Mouse (Mus musculus): ENCODE data around the gene Tada2a. TPM values are rescaled to one million over a fixed set of nuclear protein-coding genes. Genes with fewer than 3 reads are reported as not detected.

Tada2a gene
- total and polyA plus RNA-seq, 2 experiments = 3.1 to 4.3 TPM

GRCm38 (mm10) chr11:84080327-84080726, 49.1 kb downstream of the Tada2a start:
- peaks cover 10% of the 10 kb centered on the region for H3K36me3 ChIP-seq (ENCODE audit: control insufficient read depth, insufficient read depth, low read length)
- TF ChIP-seq POLR2A (IDR thresholded peaks at IDR 0.05; ENCODE audit: extremely low read depth, insufficient read depth, low read length) (no peak), CTCF (IDR thresholded peaks at IDR 0.05; ENCODE audit: low read depth, low read length) (no peak)
- no peak for DNase-seq (ENCODE audit: extremely low read depth, low read depth, low spot score)

GRCm38 (mm10) chr11:84079887-84080286, 49.5 kb downstream of the Tada2a start:
- 87% methylated on average over 4 of the region's 4 CpGs for WGBS

More at GRCm38 (mm10) chr11:84080327-84080726, 49.1 kb downstream of the Tada2a start:
- Histone ChIP-seq H3K4me3 (ENCODE audit: insufficient read depth, low read depth, low read length) (no peak overlapping the region), H3K9ac (ENCODE audit: low read depth, low read length) (no peak overlapping the region), H3K79me2 (ENCODE audit: control insufficient read depth, insufficient read depth, low read length) (no peaks in the 10 kb centered on the region), H3K27ac (replicated peaks; ENCODE audit: insufficient read depth, low read depth, low read length) (no peak overlapping the region), H3K4me1 (ENCODE audit: control insufficient read depth, insufficient read depth, low read length) (no peaks in the 10 kb centered on the region), H3K27me3 (ENCODE audit: control insufficient read depth, insufficient read depth, low read length) (no peaks in the 10 kb centered on the region)
- WGBS = 90% methylated on average over 3 of the region's 3 CpGs

GRCm38 (mm10) chr11:84079361-84079760, 50.0 kb downstream of the Tada2a start:
- H3K9ac ChIP-seq (ENCODE audit: low read depth, low read length) = no peak overlapping the region
- no peak overlapping the region for H3K27ac ChIP-seq (replicated peaks; ENCODE audit: insufficient read depth, low read depth, low read length)
- no peak for DNase-seq (ENCODE audit: extremely low read depth, low read depth, low spot score)
- peaks cover 10% of the 10 kb centered on the region for H3K36me3 ChIP-seq (ENCODE audit: control insufficient read depth, insufficient read depth, low read length)
- WGBS = 93% methylated on average over 11 of the region's 11 CpGs
- TF ChIP-seq POLR2A (IDR thresholded peaks at IDR 0.05; ENCODE audit: extremely low read depth, insufficient read depth, low read length) (no peak), CTCF (IDR thresholded peaks at IDR 0.05; ENCODE audit: low read depth, low read length) (no peak)
- no peaks in the 10 kb centered on the region for H3K27me3 ChIP-seq (ENCODE audit: control insufficient read depth, insufficient read depth, low read length)
- no peaks in the 10 kb centered on the region for H3K79me2 ChIP-seq (ENCODE audit: control insufficient read depth, insufficient read depth, low read length)
- H3K4me3 ChIP-seq (ENCODE audit: insufficient read depth, low read depth, low read length) = no peak overlapping the region
- no peaks in the 10 kb centered on the region for H3K4me1 ChIP-seq (ENCODE audit: control insufficient read depth, insufficient read depth, low read length)

More at GRCm38 (mm10) chr11:84079887-84080286, 49.5 kb downstream of the Tada2a start:
- H3K36me3 ChIP-seq (ENCODE audit: control insufficient read depth, insufficient read depth, low read length) = peaks cover 10% of the 10 kb centered on the region
- no peaks in the 10 kb centered on the region for H3K27me3 ChIP-seq (ENCODE audit: control insufficient read depth, insufficient read depth, low read length)
- no peaks in the 10 kb centered on the region for H3K79me2 ChIP-seq (ENCODE audit: control insufficient read depth, insufficient read depth, low read length)
- no peak for TF ChIP-seq POLR2A (IDR thresholded peaks at IDR 0.05; ENCODE audit: extremely low read depth, insufficient read depth, low read length)
- no peak for TF ChIP-seq CTCF (IDR thresholded peaks at IDR 0.05; ENCODE audit: low read depth, low read length)
- no peak overlapping the region for H3K4me3 ChIP-seq (ENCODE audit: insufficient read depth, low read depth, low read length)
- no peaks in the 10 kb centered on the region for H3K4me1 ChIP-seq (ENCODE audit: control insufficient read depth, insufficient read depth, low read length)
- no peak overlapping the region for H3K9ac ChIP-seq (ENCODE audit: low read depth, low read length)
- DNase-seq (ENCODE audit: extremely low read depth, low read depth, low spot score) = no peak
- H3K27ac ChIP-seq (replicated peaks; ENCODE audit: insufficient read depth, low read depth, low read length) = no peak overlapping the region

GRCm38 (mm10) chr11:84078601-84079000, 50.8 kb downstream of the Tada2a start:
- Histone ChIP-seq H3K79me2 (ENCODE audit: control insufficient read depth, insufficient read depth, low read length) (no peaks in the 10 kb centered on the region), H3K9ac (ENCODE audit: low read depth, low read length) (no peak overlapping the region), H3K4me1 (ENCODE audit: control insufficient read depth, insufficient read depth, low read length) (no peaks in the 10 kb centered on the region), H3K27ac (replicated peaks; ENCODE audit: insufficient read depth, low read depth, low read length) (no peak overlapping the region), H3K36me3 (ENCODE audit: control insufficient read depth, insufficient read depth, low read length) (peaks cover 8% of the 10 kb centered on the region; the same call in 1 of the 2 replicates), H3K27me3 (ENCODE audit: control insufficient read depth, insufficient read depth, low read length) (no peaks in the 10 kb centered on the region), H3K4me3 (ENCODE audit: insufficient read depth, low read depth, low read length) (no peak overlapping the region)
- 90% methylated on average over 9 of the region's 9 CpGs for WGBS
- DNase-seq (ENCODE audit: extremely low read depth, low read depth, low spot score) = no peak
- TF ChIP-seq CTCF (IDR thresholded peaks at IDR 0.05; ENCODE audit: low read depth, low read length) (no peak), POLR2A (IDR thresholded peaks at IDR 0.05; ENCODE audit: extremely low read depth, insufficient read depth, low read length) (no peak)

GRCm38 (mm10) chr11:84077008-84077407, 52.4 kb downstream of the Tada2a start:
- Histone ChIP-seq H3K27me3 (ENCODE audit: control insufficient read depth, insufficient read depth, low read length) (no peaks in the 10 kb centered on the region), H3K27ac (replicated peaks; ENCODE audit: insufficient read depth, low read depth, low read length) (no peak overlapping the region), H3K4me1 (ENCODE audit: control insufficient read depth, insufficient read depth, low read length) (no peaks in the 10 kb centered on the region), H3K9ac (ENCODE audit: low read depth, low read length) (no peak overlapping the region), H3K4me3 (ENCODE audit: insufficient read depth, low read depth, low read length) (no peak overlapping the region), H3K36me3 (ENCODE audit: control insufficient read depth, insufficient read depth, low read length) (peaks cover 8% of the 10 kb centered on the region; the same call in 1 of the 2 replicates), H3K79me2 (ENCODE audit: control insufficient read depth, insufficient read depth, low read length) (no peaks in the 10 kb centered on the region)
- DNase-seq (ENCODE audit: extremely low read depth, low read depth, low spot score) = no peak
- no peak for TF ChIP-seq POLR2A (IDR thresholded peaks at IDR 0.05; ENCODE audit: extremely low read depth, insufficient read depth, low read length)
- no peak for TF ChIP-seq CTCF (IDR thresholded peaks at IDR 0.05; ENCODE audit: low read depth, low read length)
- WGBS = 86% methylated on average over 2 of the region's 2 CpGs
